Mouse (Mus musculus): Measurements from ENCODE around the gene Plxna3. TPM values are rescaled to one million over a fixed set of nuclear protein-coding genes. Genes with fewer than 3 reads are reported as not detected.
"Not testable (repeated sequence)": the region's sequence is repeated elsewhere in the genome, so short reads cannot be mapped to it uniquely, and the experiment has no call there.

Gene Plxna3
- polyA plus RNA-seq, 1 experiment: 297 TPM

- TF ChIP-seq CTCF (IDR thresholded peaks at IDR 0.05; ENCODE audit: borderline replicate concordance, extremely low read depth, insufficient read depth, insufficient read length) (peak; percentile 22; the same call in 1 of the 2 replicates), POLR2A (IDR thresholded peaks at IDR 0.05; ENCODE audit: borderline replicate concordance, extremely low read depth, insufficient read depth, insufficient read length, poor library complexity, severe bottlenecking) (peak; percentile 57; the same call in 1 of the 2 replicates)
- DNase-seq (ENCODE audit: low read depth): peak; percentile 93
Measured at GRCm38 (mm10) chrX:74304867-74305700, 23.8 kb upstream of the Plxna3 start, which contains the start of gene Gdi1. Gene Gdi1, plus strand, starts transcription at chrX:74304998.

DNA sequence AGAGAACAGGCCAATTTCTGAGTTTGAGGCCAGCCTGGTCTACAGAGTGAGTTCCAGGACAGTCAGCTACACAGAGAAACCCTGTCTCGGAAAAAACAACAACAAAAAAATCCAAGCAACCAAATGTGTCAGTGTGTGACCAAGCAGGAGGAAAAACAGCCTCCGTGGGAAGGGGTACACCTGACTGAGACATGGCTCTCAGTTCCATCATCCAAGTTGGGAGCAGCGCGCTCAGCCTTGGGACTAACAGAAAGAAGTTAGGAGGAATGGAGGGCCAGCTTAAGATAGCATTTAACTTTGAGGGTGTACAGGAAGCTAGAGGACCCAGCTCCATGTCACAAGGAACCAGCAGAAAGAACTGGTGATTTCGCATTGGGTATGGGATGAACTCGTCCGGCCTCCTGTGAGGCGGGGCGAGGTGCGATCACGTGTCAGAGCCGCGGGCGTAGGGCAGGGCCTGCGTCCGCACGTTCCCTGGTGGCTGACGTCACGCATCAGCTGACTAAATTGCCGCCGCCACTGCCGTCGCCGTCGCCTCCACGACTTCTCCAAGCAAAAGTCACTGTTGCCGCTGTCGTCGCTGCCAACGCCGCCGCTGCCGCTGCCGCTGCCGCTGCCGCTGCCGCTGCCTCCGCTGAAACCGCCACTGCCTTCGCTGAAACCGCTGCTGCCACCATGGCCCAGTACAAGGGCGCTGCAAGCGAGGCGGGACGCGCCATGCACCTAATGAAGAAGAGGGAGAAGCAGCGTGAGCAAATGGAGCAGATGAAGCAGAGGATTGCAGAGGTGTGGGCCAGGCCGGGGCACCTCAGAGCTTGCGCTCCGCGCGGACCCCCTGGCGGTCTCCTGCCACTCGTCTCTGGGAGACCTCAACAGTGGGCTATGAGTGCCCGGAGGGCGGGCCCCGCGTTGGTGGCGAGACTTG, 16.1 kb upstream of the Plxna3 start, which contains the start of gene Fam50a:
Gene Fam50a, plus strand, starts transcription at position 494 of the 925 bp plus-strand sequence.
- peak; percentile 95 for DNase-seq (ENCODE audit: low read depth)
- TF ChIP-seq POLR2A (IDR thresholded peaks at IDR 0.05; ENCODE audit: borderline replicate concordance, extremely low read depth, insufficient read depth, insufficient read length, poor library complexity, severe bottlenecking): no peak
- no peak for TF ChIP-seq CTCF (IDR thresholded peaks at IDR 0.05; ENCODE audit: borderline replicate concordance, extremely low read depth, insufficient read depth, insufficient read length)

DNA sequence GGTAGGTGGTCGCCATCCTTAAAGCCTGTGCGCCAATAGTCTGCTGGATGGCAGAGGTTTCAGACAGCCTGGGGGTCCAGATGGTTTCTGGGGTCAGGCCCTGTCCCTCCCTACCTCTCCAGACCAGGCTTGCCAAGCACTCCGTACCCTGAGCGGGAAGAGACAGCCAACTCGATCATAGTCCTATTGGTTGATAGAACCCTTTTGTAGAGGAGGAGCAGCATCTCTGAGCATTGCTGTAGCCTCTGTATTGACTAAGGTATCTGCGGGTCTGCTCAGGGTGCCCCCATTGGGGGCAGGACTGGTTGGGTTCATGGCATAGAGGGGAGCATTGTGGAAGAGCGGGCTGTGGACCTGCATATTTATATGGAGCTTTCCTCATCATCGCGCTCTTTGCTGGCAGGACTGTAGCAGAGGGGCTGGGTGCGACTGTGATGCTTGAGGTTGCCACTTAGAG, 377 bp downstream of the Plxna3 start:
- peak; percentile 39 for DNase-seq (ENCODE audit: low read depth)
- TF ChIP-seq CTCF (IDR thresholded peaks at IDR 0.05; ENCODE audit: borderline replicate concordance, extremely low read depth, insufficient read depth, insufficient read length) (no peak), POLR2A (IDR thresholded peaks at IDR 0.05; ENCODE audit: borderline replicate concordance, extremely low read depth, insufficient read depth, insufficient read length, poor library complexity, severe bottlenecking) (no peak)

- peak; percentile 25 for DNase-seq (ENCODE audit: low read depth)
- no peak for TF ChIP-seq POLR2A (IDR thresholded peaks at IDR 0.05; ENCODE audit: borderline replicate concordance, extremely low read depth, insufficient read depth, insufficient read length, poor library complexity, severe bottlenecking)
- TF ChIP-seq CTCF (IDR thresholded peaks at IDR 0.05; ENCODE audit: borderline replicate concordance, extremely low read depth, insufficient read depth, insufficient read length): no peak
Measured at GRCm38 (mm10) chrX:74330166-74330930, 1.5 kb downstream of the Plxna3 start.

- DNase-seq (ENCODE audit: low read depth): peak; percentile 15
- TF ChIP-seq POLR2A (IDR thresholded peaks at IDR 0.05; ENCODE audit: borderline replicate concordance, extremely low read depth, insufficient read depth, insufficient read length, poor library complexity, severe bottlenecking) (no peak), CTCF (IDR thresholded peaks at IDR 0.05; ENCODE audit: borderline replicate concordance, extremely low read depth, insufficient read depth, insufficient read length) (no peak)
Measured at GRCm38 (mm10) chrX:74352645-74353466, 24.0 kb downstream of the Plxna3 start.

GRCm38 (mm10) chrX:74353467-74353770, 24.6 kb downstream of the Plxna3 start, which contains the start of gene Lage3:
Gene Lage3, minus strand, starts transcription at chrX:74353618.
- TF ChIP-seq CTCF (IDR thresholded peaks at IDR 0.05; ENCODE audit: borderline replicate concordance, extremely low read depth, insufficient read depth, insufficient read length) (no peak), POLR2A (IDR thresholded peaks at IDR 0.05; ENCODE audit: borderline replicate concordance, extremely low read depth, insufficient read depth, insufficient read length, poor library complexity, severe bottlenecking) (peak; percentile 49; the same call in 1 of the 2 replicates)
- peak; percentile 87 for DNase-seq (ENCODE audit: low read depth)

DNA sequence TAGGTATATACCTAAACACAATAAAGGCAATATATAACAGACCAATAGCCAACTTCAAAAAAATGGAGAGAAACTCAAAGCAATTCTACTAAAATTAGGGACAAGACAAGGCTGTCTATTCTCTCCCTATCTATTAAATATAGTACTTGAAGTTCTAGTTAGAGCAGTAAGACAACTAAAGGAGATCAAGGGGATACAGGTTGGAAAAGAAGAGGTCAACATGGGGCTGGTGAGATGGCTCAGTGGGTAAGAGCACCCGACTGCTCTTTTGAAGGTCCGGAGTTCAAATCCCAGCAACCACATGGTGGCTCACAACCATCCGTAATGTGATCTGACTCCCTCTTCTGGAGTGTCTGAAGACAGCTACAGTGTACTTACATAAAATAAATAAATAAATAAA, 28.2 kb downstream of the Plxna3 start:
- not testable (repeated sequence) for DNase-seq (ENCODE audit: low read depth)

GRCm38 (mm10) chrX:74359171-74359570, 30.3 kb downstream of the Plxna3 start:
- DNase-seq (ENCODE audit: low read depth): no peak
- TF ChIP-seq CTCF (IDR thresholded peaks at IDR 0.05; ENCODE audit: borderline replicate concordance, extremely low read depth, insufficient read depth, insufficient read length): no peak
- TF ChIP-seq POLR2A (IDR thresholded peaks at IDR 0.05; ENCODE audit: borderline replicate concordance, extremely low read depth, insufficient read depth, insufficient read length, poor library complexity, severe bottlenecking): no peak

- DNase-seq (ENCODE audit: low read depth): no peak
- TF ChIP-seq POLR2A (IDR thresholded peaks at IDR 0.05; ENCODE audit: borderline replicate concordance, extremely low read depth, insufficient read depth, insufficient read length, poor library complexity, severe bottlenecking) (no peak), CTCF (IDR thresholded peaks at IDR 0.05; ENCODE audit: borderline replicate concordance, extremely low read depth, insufficient read depth, insufficient read length) (no peak)
Measured at GRCm38 (mm10) chrX:74367512-74367911, 38.6 kb downstream of the Plxna3 start.

All from brain, embryonic 14.5 days (tissue).